Mouse (Mus musculus) heart, postnatal 0 days (tissue): ENCODE measurements around the gene Srsf2. TPM values are rescaled to one million over a fixed set of nuclear protein-coding genes. Genes with fewer than 3 reads are reported as not detected.

ENCODE experiments used
- ATAC-seq: fragments of 200-750 bp; cut with Nextera tagmentation; 2 replicates; pipeline ENCODE4 v1.8.0; 2017; ENCODE audit warnings: low read depth, moderate number of reproducible peaks, moderate library complexity; ENCODE audit not compliant: insufficient read depth
- DNase-seq: peaks from one replicate; pipeline ENCODE4 v3.0.0-alpha.2; 2016; ENCODE audit warnings: low spot score
- H3K27ac ChIP-seq: fragments of 300-500 bp; sonication (generic); 2 replicates; pipeline ENCODE4 v1.5.1; 2014; ENCODE audit warnings: low read depth, mild to moderate bottlenecking
- H3K27me3 ChIP-seq: fragments of 300-500 bp; sonication (generic); 2 replicates; pipeline ENCODE4 v1.6.1; 2014; ENCODE audit warnings: low read length, mixed read lengths; ENCODE audit not compliant: control insufficient read depth, insufficient read depth
- H3K36me3 ChIP-seq: fragments of 300-500 bp; sonication (generic); replicated peaks from 2 replicates; pipeline ENCODE4 v1.6.1; 2014; ENCODE audit warnings: low read length, mixed read lengths; ENCODE audit not compliant: control insufficient read depth, insufficient read depth
- H3K4me1 ChIP-seq: fragments of 300-500 bp; sonication (generic); 2 replicates; pipeline ENCODE4 v1.6.1; 2014; ENCODE audit warnings: antibody characterized with exemption; ENCODE audit not compliant: control insufficient read depth, insufficient read depth
- H3K4me2 ChIP-seq: fragments of 300-500 bp; sonication (generic); 2 replicates; pipeline ENCODE4 v1.6.1; 2014; ENCODE audit warnings: low read depth, mild to moderate bottlenecking, low read length, moderate library complexity
- H3K4me3 ChIP-seq: fragments of 300-500 bp; sonication (generic); 2 replicates; pipeline ENCODE4 v1.5.1; 2014; ENCODE audit warnings: low read depth, low read length
- H3K9ac ChIP-seq: fragments of 300-500 bp; sonication (generic); replicated peaks from 2 replicates; pipeline ENCODE4 v1.6.1; 2014; ENCODE audit warnings: low read depth, low read length, mixed read lengths
- H3K9me3 ChIP-seq: fragments of 300-500 bp; sonication (generic); replicated peaks from 2 replicates; pipeline ENCODE4 v1.6.1; 2016; ENCODE audit warnings: low read length; ENCODE audit not compliant: control insufficient read depth
- CTCF ChIP-seq: IDR thresholded peaks from 2 replicates; pipeline ENCODE4 v1.5.1; 2016; ENCODE audit warnings: antibody characterized with exemption, control low read depth, low read depth
- EP300 ChIP-seq: IDR thresholded peaks from 2 replicates; pipeline ENCODE4 v1.6.1; 2016; ENCODE audit warnings: antibody characterized with exemption, low read depth
- WGBS: fragments of 180-500 bp; shearing (Covaris S2); extraction: QIAGEN DNeasy Blood & Tissue Kit; methylation state at CpG from one replicate; pipeline ENCODE4 v1.1.7; 2014; 5-methylcytosine and 5-hydroxymethylcytosine counted together
- polyA plus RNA-seq: library from polyadenylated mRNA; unstranded; fragments of >200 nt; fragmentation: Nextera tagmentation; extraction: Ambion mirVana; gene quantifications from 2 replicates; pipeline ENCODE4 v1.2.1, GENCODE M21; 2015
- total RNA-seq: library from RNA; depleted of rRNA; stranded (reverse); fragments of >200 nt; gene quantifications from 2 replicates; pipeline ENCODE4 v1.2.3, GENCODE M21; 2014; ENCODE audit warnings: low replicate concordance

Gene Srsf2
- total and polyA plus RNA-seq, 2 experiments from 2014 or later = 157 to 359 TPM

- H3K27me3 ChIP-seq = no peaks in the 10 kb centered on the region
- H3K27ac ChIP-seq = peak within 1 kb of the TSS; percentile 97
- DNase-seq (peak; percentile 96), ATAC-seq (peak; percentile 96)
- H3K4me1 ChIP-seq = peaks cover 24% of the 10 kb centered on the region
- peak; percentile 73; the same call in 1 of the 2 replicates for TF ChIP-seq EP300
- TF ChIP-seq CTCF = no peak
- peaks cover 48% of the 10 kb centered on the region for H3K36me3 ChIP-seq
- peak within 1 kb of the TSS; percentile 85 for H3K4me2 ChIP-seq
- peak within 1 kb of the TSS; percentile 77 for H3K4me3 ChIP-seq
- whole genome bisulfite sequencing = under 1% methylated on average over 71 of the region's 72 CpGs
- no peaks in the 10 kb centered on the region for H3K9me3 ChIP-seq
- peak within 1 kb of the TSS; percentile 90 for H3K9ac ChIP-seq
Measured at GRCm38 (mm10) chr11:116843261-116844233, 9.3 kb downstream of the Srsf2 start, which contains the start of the genes Mettl23 and Jmjd6. Gene Mettl23, plus strand, starts transcription at chr11:116843278. Gene Jmjd6, minus strand, starts transcription at chr11:116843449.

- H3K4me3 ChIP-seq = peak overlapping the region; percentile 77
- H3K36me3 ChIP-seq = peaks cover 48% of the 10 kb centered on the region
- ATAC-seq (peak; percentile 42), DNase-seq (peak; percentile 62)
- H3K9me3 ChIP-seq = no peaks in the 10 kb centered on the region
- WGBS = under 1% methylated on average over 73 of the region's 73 CpGs
- peak overlapping the region; percentile 90 for H3K9ac ChIP-seq
- H3K27ac ChIP-seq = peak overlapping the region; percentile 97
- H3K4me1 ChIP-seq = peaks cover 24% of the 10 kb centered on the region
- H3K4me2 ChIP-seq = peak overlapping the region; percentile 85
- TF ChIP-seq CTCF (no peak), EP300 (no peak)
- no peaks in the 10 kb centered on the region for H3K27me3 ChIP-seq
Measured at GRCm38 (mm10) chr11:116842531-116843260, 10.2 kb downstream of the Srsf2 start.

- Histone ChIP-seq H3K4me3 (no peak overlapping the region), H3K4me1 (peaks cover 24% of the 10 kb centered on the region), H3K9ac (no peak overlapping the region), H3K27ac (no peak overlapping the region), H3K36me3 (peaks cover 55% of the 10 kb centered on the region), H3K4me2 (peak overlapping the region; percentile 85), H3K27me3 (no peaks in the 10 kb centered on the region), H3K9me3 (no peaks in the 10 kb centered on the region)
- no peak for ATAC-seq
- WGBS = 71% methylated on average over 4 of the region's 4 CpGs
- no peak for TF ChIP-seq CTCF
- no peak for TF ChIP-seq EP300
- DNase-seq = no peak
Measured at GRCm38 (mm10) chr11:116840748-116841147, 12.1 kb downstream of the Srsf2 start.

GRCm38 (mm10) chr11:116839601-116840000 lies 13.3 kb downstream of the Srsf2 start:
- H3K4me2 ChIP-seq = no peak overlapping the region
- H3K27ac ChIP-seq = 0 out of 2 replicates have a peak overlapping the region, but pooled peaks have one; percentile 23
- DNase-seq (no peak), ATAC-seq (no peak)
- TF ChIP-seq CTCF = no peak
- no peak for TF ChIP-seq EP300
- peaks cover 24% of the 10 kb centered on the region for H3K4me1 ChIP-seq
- no peaks in the 10 kb centered on the region for H3K27me3 ChIP-seq
- 60% methylated on average over 7 of the region's 7 CpGs for WGBS
- H3K9ac ChIP-seq = no peak overlapping the region
- no peaks in the 10 kb centered on the region for H3K9me3 ChIP-seq
- H3K36me3 ChIP-seq = peaks cover 66% of the 10 kb centered on the region
- H3K4me3 ChIP-seq = no peak overlapping the region

- Histone ChIP-seq H3K4me3 (no peak overlapping the region), H3K36me3 (peaks cover 73% of the 10 kb centered on the region), H3K4me1 (peaks cover 18% of the 10 kb centered on the region), H3K9ac (no peak overlapping the region), H3K9me3 (no peaks in the 10 kb centered on the region), H3K27ac (no peak overlapping the region), H3K27me3 (no peaks in the 10 kb centered on the region), H3K4me2 (no peak overlapping the region)
- ATAC-seq (no peak), DNase-seq (no peak)
- 77% methylated on average over 14 of the region's 14 CpGs for WGBS
- TF ChIP-seq CTCF (no peak), EP300 (no peak)
Measured at GRCm38 (mm10) chr11:116838936-116839335, 14.0 kb downstream of the Srsf2 start.
